In the genomic region with DNA sequence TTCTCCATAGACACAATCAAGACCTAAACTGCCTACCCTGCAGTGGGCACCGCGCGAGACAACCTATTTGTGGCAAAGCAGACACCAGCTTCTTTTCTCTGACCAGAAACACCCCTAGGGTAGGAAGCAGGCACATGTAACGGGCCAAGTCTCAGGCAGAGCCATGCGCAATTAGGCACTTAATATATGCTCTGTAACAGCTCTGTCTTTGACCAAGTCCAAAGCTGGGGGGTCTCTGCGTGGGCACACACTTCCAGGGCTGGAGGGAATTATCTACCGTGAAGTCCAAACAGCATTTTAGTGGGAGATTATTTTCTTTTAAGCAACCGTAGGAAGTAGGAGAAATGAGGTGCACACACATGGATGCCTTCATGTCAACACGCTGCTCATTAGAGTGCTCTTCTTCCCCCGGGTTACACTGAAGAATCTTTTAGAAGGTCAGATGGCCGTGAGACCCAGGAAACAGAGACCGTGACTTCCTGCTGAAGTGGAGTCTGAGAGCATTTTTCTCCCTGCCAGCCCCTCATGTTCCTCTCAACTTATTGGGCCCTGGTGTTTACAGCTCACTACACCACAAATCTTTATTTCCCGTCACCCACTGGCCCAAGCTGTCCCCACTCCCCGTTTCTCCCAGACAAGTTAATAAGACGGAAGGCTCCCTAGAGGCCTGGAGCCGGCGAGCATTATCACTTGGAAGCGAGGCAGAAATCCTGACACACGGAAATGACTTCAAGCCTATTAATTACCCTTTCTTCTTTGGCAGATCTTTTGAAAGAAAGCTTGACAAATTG, we compare ENCODE assay signal across 8 mouse cellular contexts.
DNase-seq lines count a peak whose midpoint lies in the region; ATAC-seq and TF ChIP-seq lines count a peak whose summit lies in the region.

No protein-coding gene starts in this region.

- peaks cover 3% of the 10 kb centered on the region; the same call in 1 of the 2 replicates for H3K36me3 ChIP-seq in heart, embryonic 16.5 days (ENCODE audit: control insufficient read depth, insufficient read depth)
- no peaks in the 10 kb centered on the region for H3K36me3 ChIP-seq in neural tube, embryonic 15.5 days

- H3K27me3 ChIP-seq in heart, embryonic 16.5 days (ENCODE audit: control insufficient read depth, insufficient read depth, low read length) = no peaks in the 10 kb centered on the region
- H3K27me3 ChIP-seq in neural tube, embryonic 15.5 days (replicated peaks) = no peaks in the 10 kb centered on the region

- no peak overlapping the region for H3K4me3 ChIP-seq in layer of hippocampus, adult 2 months
- H3K4me3 ChIP-seq in heart, embryonic 16.5 days (ENCODE audit: low read length) = no peak overlapping the region
- H3K4me3 ChIP-seq in neural tube, embryonic 15.5 days (replicated peaks) = no peak overlapping the region

- H3K9ac ChIP-seq in heart, embryonic 16.5 days (ENCODE audit: low read length) = 0 out of 2 replicates have a peak overlapping the region, but pooled peaks have one; percentile 17
- no peak overlapping the region for H3K9ac ChIP-seq in neural tube, embryonic 15.5 days (replicated peaks)

- H3K9me3 ChIP-seq in heart, embryonic 16.5 days (replicated peaks; ENCODE audit: control insufficient read depth, low read length) = no peaks in the 10 kb centered on the region
- no peaks in the 10 kb centered on the region for H3K9me3 ChIP-seq in neural tube, embryonic 15.5 days (replicated peaks)

- H3K4me2 ChIP-seq in heart, embryonic 16.5 days (ENCODE audit: low read depth, low read length) = no peak overlapping the region
- no peak overlapping the region for H3K4me2 ChIP-seq in neural tube, embryonic 15.5 days

- ATAC-seq in heart, embryonic 16.5 days (replicated peaks; ENCODE audit: extremely low read depth, insufficient read depth, low FRiP score) = no peak
- ATAC-seq in neural tube, embryonic 15.5 days (ENCODE audit: low FRiP score) = peak; percentile 70

- H3K4me1 ChIP-seq in heart, embryonic 16.5 days (ENCODE audit: control insufficient read depth, insufficient read depth, low read length) = peaks cover 42% of the 10 kb centered on the region
- peaks cover 77% of the 10 kb centered on the region for H3K4me1 ChIP-seq in neural tube, embryonic 15.5 days

- no peak for TF ChIP-seq CTCF in layer of hippocampus, adult 2 months (conservative IDR thresholded peaks at IDR 0.05)

- DNase-seq in layer of hippocampus, adult 2 months (ENCODE audit: low spot score in 2 of 2) = no peak
- no peak for DNase-seq in layer of hippocampus, postnatal 25 days (ENCODE audit: extremely low spot score in 1 of 2, low spot score in 1 of 2)
- DNase-seq in kidney, postnatal 4 days = peak; percentile 70 to 79
- DNase-seq in cerebellum, postnatal 4 days (ENCODE audit: low spot score in 2 of 2) = no peak
- DNase-seq in spleen, postnatal 4 days (ENCODE audit: low spot score in 2 of 2) = no peak
- DNase-seq in urinary bladder, adult 2 months (ENCODE audit: low spot score) = no peak

- H3K27ac ChIP-seq in layer of hippocampus, adult 2 months = peak overlapping the region; percentile 24; the same call in 1 of the 2 replicates
- H3K27ac ChIP-seq in heart, embryonic 16.5 days (ENCODE audit: low read length) = peak overlapping the region; percentile 66
- H3K27ac ChIP-seq in neural tube, embryonic 15.5 days (replicated peaks) = peak overlapping the region; percentile 65

- WGBS in heart, embryonic 16.5 days = 49% methylated on average over 19 of the region's 19 CpGs
- 14% methylated on average over 19 of the region's 19 CpGs for WGBS in neural tube, embryonic 15.5 days

Comparison
In these comparisons a context has a peak if more than half of its experiments do, and no peak if none do; other contexts are left out.
1. DNase-seq: peak in kidney, postnatal 4 days (2 of 2); none in layer of hippocampus, adult 2 months (0 of 2), layer of hippocampus, postnatal 25 days (0 of 2), cerebellum, postnatal 4 days (0 of 2), spleen, postnatal 4 days (0 of 2) and urinary bladder, adult 2 months (single experiment).
2. Peak in every context shown above with its lines, with median percentiles within 50 percentile points of each other: H3K27ac ChIP-seq.